Mouse (Mus musculus) brain, embryonic 14.5 days (tissue): ENCODE data around the gene Zc2hc1b.

Source experiments
- CTCF ChIP-seq: fragments of 200-500 bp; IDR thresholded peaks from 2 replicates; pipeline ENCODE4 v1.5.1; 2012; ENCODE audit warnings: inconsistent platforms, mild to moderate bottlenecking, moderate library complexity, borderline replicate concordance; ENCODE audit not compliant: insufficient read depth, insufficient read length; ENCODE audit errors: extremely low read depth
- POLR2A ChIP-seq: fragments of 200-500 bp; IDR thresholded peaks from 2 replicates; pipeline ENCODE4 v1.6.1; 2012; ENCODE audit warnings: mild to moderate bottlenecking, inconsistent platforms, borderline replicate concordance; ENCODE audit not compliant: poor library complexity, insufficient read depth, insufficient read length, severe bottlenecking; ENCODE audit errors: extremely low read depth

DNA sequence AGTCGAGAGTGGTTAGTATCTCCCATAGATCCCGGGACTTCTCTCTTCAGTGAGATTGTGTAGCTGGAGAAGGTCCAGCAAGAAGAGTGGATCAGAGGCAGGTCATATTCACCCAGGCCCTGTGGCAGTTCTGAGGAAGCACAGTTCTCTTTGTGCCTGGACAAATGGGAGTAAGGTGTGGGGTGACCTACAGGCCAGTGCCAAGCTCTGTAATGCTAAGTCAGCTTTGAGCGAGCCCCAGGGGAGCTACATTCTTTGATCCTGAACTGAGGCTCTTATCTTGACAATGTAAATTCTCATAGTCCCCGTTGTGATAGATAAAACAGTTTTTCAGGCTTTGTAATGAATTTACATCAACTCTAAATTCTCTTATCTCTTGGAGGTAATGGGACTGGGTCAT lies 75.5 kb downstream of the Zc2hc1b start:
- TF ChIP-seq POLR2A (no peak), CTCF (no peak)
